Mouse (Mus musculus) T-helper 2 cell (primary cell): ENCODE measurements around the gene Trim16.

ENCODE experiments used
- in situ Hi-C: fragments of 300-600 bp; cut with MboI, MseI; formaldehyde crosslinking; loops from one replicate; pipeline ENCODE4 v1.15.1; 2025; ENCODE audit warnings: high pct_unique_total_duplicates

Gene Trim16

GRCm38 (mm10) chr11:62820059-62820541, at the start of gene Trim16:
Gene Trim16, plus strand, starts transcription at chr11:62820231.
- in situ Hi-C loops, result loop anchor here (5.0 kb wide), 2 partner anchors 33 to 63 kb away; partner anchors contain the start of gene Zfp286

GRCm38 (mm10) chr11:62776510-62776909, 43.5 kb upstream of the Trim16 start:
- in situ Hi-C loops, result no loop called here

DNA sequence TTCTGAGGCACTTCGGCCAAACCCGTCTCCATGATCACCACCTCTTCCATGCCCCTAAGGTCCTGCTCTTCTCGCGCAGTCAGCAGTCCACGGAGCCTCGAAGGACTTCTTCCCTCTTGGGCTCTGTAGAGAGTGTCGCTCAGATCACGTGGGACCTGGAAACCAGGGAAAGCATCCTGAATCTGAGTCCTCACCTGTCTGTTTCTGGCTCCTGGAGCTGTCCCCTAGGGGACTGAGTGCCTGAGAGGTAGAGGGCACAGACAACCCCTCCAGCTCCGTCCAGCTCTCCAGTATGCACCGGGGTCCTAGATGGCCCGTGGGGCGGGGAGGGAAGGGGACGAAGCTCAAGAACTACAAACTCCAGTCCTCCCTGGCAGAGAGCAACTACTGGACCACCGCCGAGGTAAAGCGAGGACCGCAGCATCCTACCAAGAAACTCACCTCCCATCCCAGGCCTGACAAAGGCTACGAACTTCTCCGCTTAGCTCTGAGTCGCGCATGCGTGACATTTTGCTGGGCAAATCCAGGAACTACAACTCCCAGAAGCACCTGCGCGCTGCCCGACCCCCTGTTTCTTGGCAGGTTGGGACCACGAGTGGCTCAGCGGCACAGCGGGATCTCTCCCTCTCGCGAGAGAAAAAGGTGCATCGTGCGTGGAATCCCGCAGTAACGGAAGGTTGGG, 31.0 kb upstream of the Trim16 start, which contains the start of gene Zfp286:
Gene Zfp286 (minus strand): TSS at position 528 of the 682 bp plus-strand sequence.
- in situ Hi-C loops, result loop anchor here (5.0 to 10.0 kb wide), 2 partner anchors 33 to 906 kb away; partner anchors contain the start of gene Trim16

GRCm38 (mm10) chr11:62789617-62789936, 30.5 kb upstream of the Trim16 start:
- in situ Hi-C loops, result loop anchor here (5.0 to 10.0 kb wide), 2 partner anchors 33 to 905 kb away; partner anchors contain the start of gene Trim16

- in situ Hi-C loops, result no loop called here
These were observed 15.9 kb upstream of the Trim16 start for GRCm38 (mm10) chr11:62804119-62804518.

DNA sequence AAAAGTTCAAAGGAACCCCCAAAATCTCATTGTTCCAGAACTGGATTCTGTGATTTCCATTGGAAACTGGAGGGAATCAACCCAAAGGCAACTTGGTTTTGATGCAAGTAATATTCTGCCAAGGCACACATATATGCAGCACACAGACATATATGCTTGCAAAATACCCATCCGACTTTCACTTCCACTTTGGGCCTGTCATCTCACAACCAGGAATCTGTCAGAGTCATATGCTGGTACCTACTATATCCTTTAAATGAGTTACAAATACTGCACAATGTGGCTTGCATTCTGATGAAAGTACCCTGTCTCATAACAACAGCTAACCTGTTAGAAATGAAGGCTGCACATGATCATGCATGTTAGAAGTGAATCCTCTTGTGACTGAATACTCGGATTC, 12.1 kb upstream of the Trim16 start:
- in situ Hi-C loops, result no loop called here

GRCm38 (mm10) chr11:62809201-62809600, 10.8 kb upstream of the Trim16 start:
- in situ Hi-C loops, result no loop called here

GRCm38 (mm10) chr11:62812268-62812667, 7.8 kb upstream of the Trim16 start:
- in situ Hi-C loops, result no loop called here

DNA sequence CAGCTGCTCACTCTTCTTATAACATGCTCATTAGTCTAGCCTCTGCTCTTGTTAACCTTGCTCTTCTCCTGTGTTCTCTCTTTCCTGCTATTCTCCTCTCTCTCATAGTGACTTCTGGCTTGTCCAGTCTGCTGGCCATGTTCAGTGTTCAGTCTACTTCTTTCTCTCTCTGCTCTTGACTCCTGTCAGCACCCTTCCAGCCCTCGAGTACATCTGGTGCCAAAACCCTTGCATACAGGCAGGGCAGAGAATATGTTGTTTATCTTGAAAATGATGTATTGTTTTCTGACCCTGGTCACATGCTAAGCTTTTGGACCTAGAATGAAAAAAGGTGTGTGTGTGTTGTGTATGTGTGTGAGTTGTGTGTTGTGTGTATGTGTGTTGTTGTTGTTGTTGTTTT, 6.5 kb upstream of the Trim16 start:
- in situ Hi-C loops, result no loop called here

- in situ Hi-C loops, result no loop called here
These were observed 5.9 kb upstream of the Trim16 start for GRCm38 (mm10) chr11:62813970-62814624.

DNA sequence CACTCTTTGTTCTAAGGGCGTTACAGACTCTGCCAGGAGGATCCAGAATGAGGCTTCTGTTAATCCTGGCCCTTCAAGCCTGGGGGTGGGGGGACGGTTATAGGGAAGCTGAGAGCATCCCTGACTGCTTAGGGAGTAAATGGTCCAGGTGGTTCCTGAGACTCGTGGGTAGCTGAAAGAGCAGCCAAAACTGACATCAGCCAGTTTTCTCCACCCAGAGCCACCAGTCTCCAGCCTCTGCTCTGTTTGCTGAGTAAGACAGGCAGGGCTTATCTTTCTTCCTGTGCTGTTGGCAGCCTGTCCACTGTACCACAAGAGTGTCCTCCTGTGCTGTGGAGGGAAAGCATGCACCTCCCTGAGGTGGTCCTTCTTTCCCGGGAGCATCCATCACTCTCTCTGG, 5.4 kb upstream of the Trim16 start:
- in situ Hi-C loops, result loop anchor here (5.0 kb wide), 1 partner anchor 58 kb away; no protein-coding TSS in a partner anchor

GRCm38 (mm10) chr11:62815438-62815837, 4.6 kb upstream of the Trim16 start:
- in situ Hi-C loops, result loop anchor here (5.0 kb wide), 1 partner anchor 57 kb away; no protein-coding TSS in a partner anchor

GRCm38 (mm10) chr11:62816591-62816990, 3.4 kb upstream of the Trim16 start:
- in situ Hi-C loops, result loop anchor here (5.0 kb wide), 1 partner anchor 56 kb away; no protein-coding TSS in a partner anchor

GRCm38 (mm10) chr11:62819059-62819686, 858 bp upstream of the Trim16 start:
- in situ Hi-C loops, result loop anchor here (5.0 kb wide), 1 partner anchor 53 kb away; no protein-coding TSS in a partner anchor

DNA sequence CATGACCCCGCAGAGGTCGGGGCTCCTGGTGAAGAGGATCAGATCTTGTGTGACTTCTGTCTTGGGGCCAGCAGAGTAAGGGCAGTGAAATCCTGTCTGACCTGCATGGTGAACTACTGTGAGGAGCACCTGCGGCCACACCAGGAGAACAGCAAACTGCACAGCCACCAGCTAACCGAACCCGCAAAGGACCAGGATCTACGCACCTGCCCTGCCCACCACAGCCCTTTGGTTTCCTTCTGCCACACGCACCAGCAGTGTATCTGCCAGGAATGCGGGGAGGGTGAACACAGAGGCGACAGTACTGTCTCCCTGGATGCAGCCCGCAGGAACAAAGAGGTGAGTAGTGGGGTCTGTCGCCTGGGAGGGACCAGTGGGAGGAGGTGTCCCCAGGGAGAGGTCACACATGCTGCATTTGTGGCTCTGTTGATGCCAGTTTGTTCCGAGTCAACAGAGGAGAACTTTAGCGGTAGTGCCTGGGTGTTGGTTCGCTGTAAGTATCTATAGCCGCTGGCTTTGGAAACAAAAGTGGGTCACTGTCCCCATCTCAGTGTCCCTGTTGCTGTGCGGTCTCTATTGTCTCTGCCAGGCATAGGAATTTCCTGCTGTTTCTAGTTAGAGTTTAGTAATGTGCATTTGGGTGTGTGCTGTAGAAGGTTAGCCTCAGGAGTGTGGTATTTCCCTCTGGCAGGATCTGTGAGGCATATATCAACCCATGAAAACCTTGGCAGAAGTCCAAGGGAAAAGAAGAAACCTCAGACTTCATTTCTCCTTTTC, 818 bp downstream of the Trim16 start:
- in situ Hi-C loops, result loop anchor here (5.0 kb wide), 2 partner anchors 34 to 64 kb away; partner anchors contain the start of gene Zfp286

DNA sequence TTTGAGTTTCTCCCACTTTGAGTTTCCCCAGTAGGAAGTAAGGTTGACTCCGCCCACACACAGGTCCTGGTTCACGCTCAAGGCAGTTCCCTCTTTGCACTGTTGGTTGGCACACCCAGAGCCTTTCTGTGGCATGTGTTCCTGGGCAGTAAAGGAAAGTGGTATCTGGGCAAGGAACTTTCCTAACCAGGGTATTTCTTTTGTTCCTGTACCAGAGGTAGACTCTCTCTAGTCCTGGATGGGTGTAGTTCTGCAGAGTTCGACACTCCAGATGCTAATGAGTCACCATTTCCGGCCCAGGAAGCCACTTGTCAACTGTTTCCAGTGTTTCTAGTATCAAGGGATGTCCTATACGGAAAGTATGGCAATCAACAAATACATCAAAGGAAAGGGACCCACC, 1.9 kb downstream of the Trim16 start:
- in situ Hi-C loops, result loop anchor here (5.0 kb wide), 2 partner anchors 35 to 65 kb away; partner anchors contain the start of gene Zfp286

GRCm38 (mm10) chr11:62824211-62824610, 4.2 kb downstream of the Trim16 start:
- in situ Hi-C loops, result loop anchor here (5.0 kb wide), 2 partner anchors 37 to 67 kb away; partner anchors contain the start of gene Zfp286

DNA sequence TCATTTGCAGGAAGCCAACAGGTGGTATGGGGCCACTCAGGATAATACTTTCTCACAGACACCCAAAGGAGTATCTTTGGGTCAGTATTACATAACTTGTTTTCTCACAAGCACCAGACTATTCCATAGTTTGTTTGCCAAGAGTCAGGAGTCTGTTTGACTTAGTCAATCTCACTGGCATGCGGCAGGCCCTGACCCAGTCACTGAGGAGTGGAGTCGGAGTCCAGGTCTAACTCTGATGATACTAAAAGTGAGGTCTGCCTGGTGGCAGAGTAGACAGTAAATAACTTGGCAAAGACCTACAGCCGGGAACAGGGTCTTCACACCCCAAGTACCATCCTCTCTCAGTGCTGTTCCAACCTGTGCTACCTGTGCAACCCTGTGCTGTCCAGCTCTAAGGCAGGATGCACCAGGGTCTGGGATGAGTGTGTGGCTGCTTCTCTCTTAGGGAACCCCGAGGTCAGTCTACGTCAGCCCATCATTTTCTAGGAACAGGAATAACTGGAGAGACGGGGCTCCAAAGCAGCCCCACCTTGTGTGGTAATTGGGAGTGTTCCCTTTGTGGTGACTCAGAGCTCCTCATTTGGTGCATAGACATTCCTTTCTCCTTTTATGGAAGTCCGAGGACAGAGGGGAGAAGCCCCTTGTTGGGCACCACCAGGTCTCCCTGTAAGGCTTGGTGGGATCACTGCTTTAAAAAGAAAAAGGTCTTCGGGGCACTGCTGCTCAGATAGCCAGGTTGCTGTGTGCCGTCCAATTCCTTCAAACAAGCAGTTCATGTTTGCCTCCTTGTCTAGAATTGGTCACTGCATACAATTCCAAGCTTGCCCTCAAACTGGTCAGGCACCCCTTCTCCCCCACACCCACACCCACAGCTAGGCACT, 5.4 kb downstream of the Trim16 start:
- in situ Hi-C loops, result no loop called here

GRCm38 (mm10) chr11:62826106-62826733, 6.2 kb downstream of the Trim16 start:
- in situ Hi-C loops, result no loop called here

DNA sequence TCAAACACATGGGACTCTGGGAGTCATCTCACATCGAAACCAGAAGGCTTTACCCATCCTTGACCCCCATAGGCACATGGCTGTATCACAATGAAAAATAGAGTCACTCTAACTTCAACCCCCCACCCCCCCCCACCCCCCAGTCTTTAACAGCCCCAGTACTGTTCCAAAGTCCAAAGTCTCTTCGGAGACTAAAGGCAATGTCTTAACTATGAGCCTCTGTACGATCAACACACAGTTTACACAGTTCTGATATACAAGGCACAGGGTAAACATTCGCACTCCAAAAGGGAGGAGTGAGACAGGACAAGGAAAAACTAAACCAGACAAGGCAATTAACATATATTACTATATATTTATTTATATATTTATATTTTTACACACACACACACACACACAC, 7.1 kb downstream of the Trim16 start:
- in situ Hi-C loops, result no loop called here
